Mouse (Mus musculus) limb, embryonic 13.5 days (tissue): ENCODE data around the gene Ptprr. TPM values are rescaled to one million over a fixed set of nuclear protein-coding genes. Genes with fewer than 3 reads are reported as not detected.

Experiments used
- ATAC-seq: fragments of 200-750 bp; cut with Nextera tagmentation; 2 replicates; pipeline ENCODE4 v1.8.0; 2017; ENCODE audit warnings: low read depth, moderate number of reproducible peaks, moderate TSS enrichment; ENCODE audit not compliant: low FRiP score
- H3K27ac ChIP-seq: fragments of 300-500 bp; sonication (generic); 2 replicates; pipeline ENCODE4 v1.5.1; 2015; ENCODE audit warnings: inconsistent platforms, mild to moderate bottlenecking, moderate library complexity
- H3K27me3 ChIP-seq: fragments of 300-500 bp; sonication (generic); 2 replicates; pipeline ENCODE4 v1.6.1; 2015; ENCODE audit warnings: mild to moderate bottlenecking, inconsistent platforms
- H3K36me3 ChIP-seq: fragments of 300-500 bp; sonication (generic); 2 replicates; pipeline ENCODE4 v1.6.1; 2015; ENCODE audit warnings: inconsistent platforms, mild to moderate bottlenecking, moderate library complexity
- H3K4me1 ChIP-seq: fragments of 300-500 bp; sonication (generic); 2 replicates; pipeline ENCODE4 v1.6.1; 2015; ENCODE audit warnings: inconsistent platforms
- H3K4me2 ChIP-seq: fragments of 300-500 bp; sonication (generic); replicated peaks from 2 replicates; pipeline ENCODE4 v1.6.1; 2015; ENCODE audit warnings: inconsistent platforms, mild to moderate bottlenecking, moderate library complexity
- H3K4me3 ChIP-seq: fragments of 300-500 bp; sonication (generic); 2 replicates; pipeline ENCODE4 v1.5.1; 2015; ENCODE audit warnings: moderate library complexity, mild to moderate bottlenecking, inconsistent platforms
- H3K9ac ChIP-seq: fragments of 300-500 bp; sonication (generic); 2 replicates; pipeline ENCODE4 v1.6.1; 2015; ENCODE audit warnings: mild to moderate bottlenecking, inconsistent platforms
- H3K9me3 ChIP-seq: fragments of 300-500 bp; sonication (generic); 2 replicates; pipeline ENCODE4 v1.6.1; 2016; ENCODE audit warnings: inconsistent platforms
- WGBS: fragments of 180-500 bp; shearing (Covaris S2); methylation state at CpG from one replicate; pipeline ENCODE4 v1.1.7; 2015; 5-methylcytosine and 5-hydroxymethylcytosine counted together
- polyA plus RNA-seq: library from polyadenylated mRNA; unstranded; fragments of >200 nt; fragmentation: Nextera tagmentation; extraction: Ambion mirVana; gene quantifications from 2 replicates; pipeline ENCODE4 v1.2.1, GENCODE M21; 2015

The Ptprr gene
- polyA plus RNA-seq, 1 experiment from 2014 or later = 0.27 TPM

DNA sequence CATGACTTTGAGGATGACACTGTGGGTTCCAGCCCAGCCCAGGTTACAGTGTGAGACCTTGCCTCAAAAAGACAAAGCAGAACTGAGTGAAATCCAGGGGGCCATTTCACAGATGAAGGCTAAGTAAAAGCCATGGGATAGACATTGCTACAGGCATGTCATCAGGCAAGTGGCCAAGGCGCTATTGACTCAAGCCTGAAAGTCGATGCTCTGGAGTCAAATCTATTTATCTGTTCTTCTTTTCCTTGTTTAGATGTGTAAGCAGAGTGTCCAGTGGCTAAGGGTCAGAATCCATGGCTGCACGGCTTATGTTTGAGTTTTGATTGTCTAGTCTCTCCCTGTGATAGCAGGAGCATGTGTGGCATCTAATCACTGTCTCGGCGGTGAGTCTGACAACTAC lies 60.6 kb downstream of the Ptprr start:
- Histone ChIP-seq H3K4me1 (no peaks in the 10 kb centered on the region), H3K36me3 (no peaks in the 10 kb centered on the region), H3K9ac (no peak overlapping the region), H3K9me3 (no peaks in the 10 kb centered on the region), H3K27ac (no peak overlapping the region), H3K4me3 (no peak overlapping the region), H3K4me2 (no peak overlapping the region), H3K27me3 (no peaks in the 10 kb centered on the region)
- ATAC-seq = no peak
- WGBS = 86% methylated on average over 5 of the region's 5 CpGs

DNA sequence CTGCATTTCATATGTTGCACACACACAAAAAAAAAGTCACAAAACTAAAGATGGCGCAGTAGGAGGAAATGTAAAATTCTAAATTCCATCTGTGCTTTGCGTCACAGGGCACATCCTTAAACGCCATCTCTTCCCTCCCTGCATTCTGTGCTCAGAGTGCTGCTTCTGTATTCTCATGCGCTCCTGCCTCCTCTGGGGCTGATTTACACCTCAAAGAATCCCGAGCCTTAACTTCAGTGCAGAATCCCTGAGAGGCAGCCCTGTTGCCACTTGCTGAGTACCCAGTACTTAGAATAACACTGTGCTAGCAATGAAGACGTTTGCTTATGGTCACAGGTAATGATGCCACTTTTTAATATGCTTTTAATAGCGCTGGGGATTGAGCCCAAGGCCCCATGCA lies 61.4 kb downstream of the Ptprr start:
- Histone ChIP-seq H3K27ac (no peak overlapping the region), H3K4me2 (no peak overlapping the region), H3K9ac (no peak overlapping the region), H3K36me3 (no peaks in the 10 kb centered on the region), H3K4me3 (no peak overlapping the region), H3K27me3 (no peaks in the 10 kb centered on the region), H3K4me1 (peaks cover 4% of the 10 kb centered on the region), H3K9me3 (no peaks in the 10 kb centered on the region)
- WGBS = 35% methylated on average over 7 of the region's 7 CpGs
- ATAC-seq = no peak

DNA sequence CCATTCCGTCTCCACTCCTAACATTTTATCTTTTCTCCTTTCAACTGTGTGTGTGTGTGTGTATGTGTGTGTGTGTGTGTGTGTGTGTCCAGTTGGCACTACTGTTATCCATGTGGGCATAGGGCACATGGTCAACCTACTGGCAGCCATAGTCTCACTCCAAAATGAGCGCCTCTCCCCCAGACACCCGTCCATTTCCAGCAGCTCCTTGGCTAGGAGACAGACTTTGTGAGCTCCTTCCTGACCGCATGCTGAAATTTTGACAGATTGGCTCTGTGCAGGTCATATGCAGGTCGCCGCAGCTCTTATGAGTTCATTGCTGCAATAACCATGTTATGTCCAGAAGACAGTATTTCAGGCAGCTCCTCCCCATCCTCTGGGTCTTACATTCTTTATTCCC lies 62.8 kb downstream of the Ptprr start:
- no peak for ATAC-seq
- 89% methylated on average over 6 of the region's 6 CpGs for WGBS
- H3K27ac ChIP-seq = no peak overlapping the region
- no peaks in the 10 kb centered on the region for H3K9me3 ChIP-seq
- H3K27me3 ChIP-seq = no peaks in the 10 kb centered on the region
- no peak overlapping the region for H3K4me2 ChIP-seq
- no peak overlapping the region for H3K9ac ChIP-seq
- H3K4me3 ChIP-seq = no peak overlapping the region
- H3K4me1 ChIP-seq = peaks cover 5% of the 10 kb centered on the region
- no peaks in the 10 kb centered on the region for H3K36me3 ChIP-seq

DNA sequence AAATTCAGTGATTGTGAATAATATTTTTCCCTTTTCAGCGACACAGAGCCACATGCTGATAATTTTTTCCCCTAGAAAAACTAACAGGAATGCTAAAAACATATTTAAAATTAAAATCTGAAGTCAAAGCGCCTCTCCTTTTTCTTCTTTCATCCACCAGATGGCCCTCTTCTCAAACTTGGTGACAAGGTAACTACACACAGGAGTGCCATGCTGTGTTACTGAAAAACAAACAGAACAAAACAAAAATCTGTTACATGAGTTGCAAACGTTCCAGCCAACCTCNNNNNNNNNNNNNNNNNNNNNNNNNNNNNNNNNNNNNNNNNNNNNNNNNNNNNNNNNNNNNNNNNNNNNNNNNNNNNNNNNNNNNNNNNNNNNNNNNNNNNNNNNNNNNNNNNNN lies 66.0 kb downstream of the Ptprr start:
- WGBS = 28% methylated on average over 3 of the region's 3 CpGs
- H3K4me2 ChIP-seq = no peak overlapping the region

DNA sequence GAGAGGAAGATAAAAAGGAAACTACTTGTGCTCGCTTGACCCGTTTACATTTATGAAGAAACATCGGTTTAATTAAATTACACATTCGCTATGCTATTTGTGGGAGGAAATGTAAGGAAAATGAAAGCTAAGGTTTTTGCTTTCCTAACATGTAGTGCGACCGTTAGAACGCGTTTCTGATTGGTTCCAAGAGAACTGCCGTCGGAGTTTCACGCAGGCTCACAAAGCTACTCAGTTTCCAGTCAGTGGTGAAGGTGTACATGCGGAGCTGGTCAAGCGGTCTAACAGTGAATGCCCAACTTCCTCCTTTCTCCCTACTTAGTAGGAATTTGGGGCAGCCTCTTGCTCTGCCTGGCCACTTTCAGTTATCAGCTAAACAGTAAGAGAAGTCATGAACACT lies 78.5 kb downstream of the Ptprr start:
- no peaks in the 10 kb centered on the region for H3K36me3 ChIP-seq
- H3K9ac ChIP-seq = no peak overlapping the region
- no peaks in the 10 kb centered on the region for H3K9me3 ChIP-seq
- H3K4me1 ChIP-seq = no peaks in the 10 kb centered on the region
- WGBS = 73% methylated on average over 13 of the region's 13 CpGs
- no peak overlapping the region for H3K4me3 ChIP-seq
- no peak overlapping the region for H3K27ac ChIP-seq
- no peak for ATAC-seq
- no peaks in the 10 kb centered on the region for H3K27me3 ChIP-seq
- no peak overlapping the region for H3K4me2 ChIP-seq

More for the DNA sequence above, 66.0 kb downstream of the Ptprr start:
- no peak for ATAC-seq
- Histone ChIP-seq H3K36me3 (no peaks in the 10 kb centered on the region), H3K27me3 (no peaks in the 10 kb centered on the region), H3K27ac (no peak overlapping the region), H3K9ac (no peak overlapping the region), H3K4me3 (no peak overlapping the region), H3K9me3 (no peaks in the 10 kb centered on the region), H3K4me1 (peaks cover 5% of the 10 kb centered on the region)

DNA sequence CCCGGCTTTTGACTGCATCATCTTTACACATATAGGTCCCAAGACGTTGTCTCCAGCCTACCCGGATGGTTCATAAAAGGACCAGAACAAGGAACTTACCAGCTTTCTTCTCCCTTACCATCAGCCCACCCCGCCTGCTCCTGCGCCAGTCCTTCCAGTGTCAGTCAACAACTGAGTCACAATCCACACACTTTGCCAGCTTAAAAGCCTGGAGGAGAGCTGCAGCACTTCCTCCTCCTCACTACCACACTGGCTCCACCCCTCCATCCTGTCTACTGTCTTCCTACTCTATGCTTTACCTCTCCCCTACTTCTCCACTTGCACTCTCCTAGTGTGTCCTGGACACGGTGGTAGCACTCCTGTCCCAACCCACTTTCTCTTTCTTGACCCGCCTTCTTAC lies 80.5 kb downstream of the Ptprr start:
- Histone ChIP-seq H3K9ac (no peak overlapping the region), H3K36me3 (no peaks in the 10 kb centered on the region), H3K27ac (no peak overlapping the region), H3K27me3 (no peaks in the 10 kb centered on the region), H3K9me3 (no peaks in the 10 kb centered on the region), H3K4me1 (no peaks in the 10 kb centered on the region), H3K4me3 (no peak overlapping the region), H3K4me2 (no peak overlapping the region)
- no peak for ATAC-seq
- WGBS = 88% methylated on average over 7 of the region's 7 CpGs

DNA sequence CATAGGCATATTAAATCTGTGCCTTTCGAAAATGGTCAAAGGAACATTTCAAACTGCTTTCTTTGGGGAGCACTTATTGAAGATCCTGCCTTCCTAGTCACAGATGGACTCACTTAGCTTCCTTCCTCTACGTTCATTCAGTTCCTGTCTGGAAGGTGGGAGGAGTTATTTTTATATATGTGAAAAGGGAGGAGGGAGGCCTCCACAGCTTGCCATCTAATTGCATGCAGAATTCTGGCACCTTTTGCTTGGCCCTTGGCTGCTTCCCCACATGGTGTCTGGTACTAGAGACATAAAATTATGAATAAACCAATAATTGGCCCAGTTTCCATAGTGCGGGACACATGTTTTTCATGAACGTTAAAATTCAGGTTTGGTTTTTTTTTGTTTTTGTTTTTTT lies 90.2 kb downstream of the Ptprr start:
- no peak overlapping the region for H3K27ac ChIP-seq
- H3K9me3 ChIP-seq = no peaks in the 10 kb centered on the region
- H3K36me3 ChIP-seq = no peaks in the 10 kb centered on the region
- no peaks in the 10 kb centered on the region for H3K27me3 ChIP-seq
- no peak overlapping the region for H3K4me3 ChIP-seq
- H3K9ac ChIP-seq = no peak overlapping the region
- H3K4me2 ChIP-seq = no peak overlapping the region
- 0 out of 2 replicates have a peak, but pooled peaks cover 4% of the 10 kb centered on the region for H3K4me1 ChIP-seq
- no peak for ATAC-seq
- 29% methylated on average over 4 of the region's 4 CpGs for WGBS

DNA sequence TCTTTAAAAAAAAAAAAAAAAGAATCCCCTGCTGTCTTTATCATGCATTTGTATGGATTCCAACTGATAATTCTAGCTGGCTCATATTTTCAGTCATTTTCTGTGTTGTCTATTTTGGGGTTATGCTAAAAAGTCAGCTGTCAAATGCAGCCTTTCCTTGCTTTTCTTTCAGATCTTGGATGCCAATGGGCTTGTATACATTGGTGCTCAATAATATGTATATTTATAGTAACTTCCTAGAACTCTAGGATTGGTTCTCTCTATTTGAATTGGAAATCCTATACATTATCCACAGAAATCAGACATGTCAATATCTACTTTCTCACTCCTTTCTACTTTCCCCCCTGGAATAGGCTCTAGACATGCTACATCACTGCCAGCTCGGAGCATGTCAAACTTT lies 90.7 kb downstream of the Ptprr start:
- H3K9ac ChIP-seq = no peak overlapping the region
- WGBS = 88% methylated on average over 1 of the region's 1 CpGs
- H3K36me3 ChIP-seq = no peaks in the 10 kb centered on the region
- 0 out of 2 replicates have a peak, but pooled peaks cover 4% of the 10 kb centered on the region for H3K4me1 ChIP-seq
- no peak overlapping the region for H3K4me2 ChIP-seq
- no peaks in the 10 kb centered on the region for H3K27me3 ChIP-seq
- no peak for ATAC-seq
- H3K9me3 ChIP-seq = peaks cover 4% of the 10 kb centered on the region
- H3K4me3 ChIP-seq = no peak overlapping the region
- no peak overlapping the region for H3K27ac ChIP-seq

DNA sequence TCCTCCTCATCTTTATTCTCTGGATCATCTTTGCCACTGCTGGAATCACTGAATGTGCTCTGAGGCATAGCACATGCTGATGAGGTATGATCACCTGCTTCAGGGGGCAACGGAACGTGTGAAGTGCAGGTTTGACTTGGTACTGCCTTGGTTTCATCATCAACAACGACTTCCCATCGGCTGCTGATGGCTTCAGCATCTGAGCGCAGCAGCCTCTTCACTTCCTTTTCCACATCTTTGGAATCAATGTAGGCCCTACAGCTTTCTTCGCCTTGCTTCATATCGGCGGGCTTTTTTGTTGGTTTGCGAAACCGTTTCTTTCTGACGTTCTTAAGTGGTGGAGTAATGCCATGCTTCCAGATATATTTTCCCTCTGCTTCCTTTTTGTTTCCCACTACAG lies 94.9 kb downstream of the Ptprr start:
- H3K9me3 ChIP-seq = peaks cover 10% of the 10 kb centered on the region
- H3K27ac ChIP-seq = no peak overlapping the region
- no peak overlapping the region for H3K4me2 ChIP-seq
- 94% methylated on average over 11 of the region's 11 CpGs for WGBS
- no peak overlapping the region for H3K4me3 ChIP-seq
- H3K9ac ChIP-seq = no peak overlapping the region
- 0 out of 2 replicates have a peak, but pooled peaks cover 4% of the 10 kb centered on the region for H3K4me1 ChIP-seq
- H3K27me3 ChIP-seq = no peaks in the 10 kb centered on the region
- no peaks in the 10 kb centered on the region for H3K36me3 ChIP-seq
- ATAC-seq = no peak

DNA sequence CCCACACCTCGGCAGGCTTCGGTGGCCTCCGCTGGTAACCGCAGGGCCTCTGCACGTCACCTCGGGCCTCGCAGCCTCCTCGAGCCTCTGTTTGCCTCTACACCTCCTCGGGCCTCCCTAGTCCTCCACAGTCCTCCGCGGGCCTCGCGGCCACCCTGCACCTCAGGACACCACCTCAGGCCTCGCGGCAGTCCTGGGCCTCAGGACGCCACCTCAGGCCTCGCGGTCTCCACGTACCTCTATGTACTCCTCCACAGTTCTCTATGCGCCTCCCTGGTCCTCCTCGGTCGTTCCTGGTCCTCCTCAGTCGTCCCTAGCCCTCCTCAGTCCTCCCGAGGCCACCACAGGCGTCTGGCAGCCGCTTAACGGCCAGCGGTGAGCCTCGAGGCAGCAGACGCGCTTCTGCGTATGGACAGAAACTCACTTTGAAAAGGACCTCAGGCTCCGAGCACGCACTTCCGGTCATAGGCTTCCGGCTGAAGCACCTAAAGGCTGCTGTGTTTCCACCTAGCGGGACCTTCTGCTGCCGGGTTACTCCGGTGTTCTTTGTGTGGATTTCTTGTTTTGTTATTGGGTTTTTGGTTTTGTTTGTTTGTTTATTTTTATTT lies 96.0 kb downstream of the Ptprr start, which contains the start of gene 4933416C03Rik:
Gene 4933416C03Rik, minus strand, starts transcription at position 51 of the 608 bp plus-strand sequence.
- no peaks in the 10 kb centered on the region for H3K36me3 ChIP-seq
- H3K4me1 ChIP-seq = no peaks in the 10 kb centered on the region
- no peak within 1 kb of the TSS for H3K27ac ChIP-seq
- H3K4me2 ChIP-seq = no peak within 1 kb of the TSS
- no peak for ATAC-seq
- no peak within 1 kb of the TSS for H3K9ac ChIP-seq
- H3K4me3 ChIP-seq = no peak within 1 kb of the TSS
- WGBS = 95% methylated on average over 39 of the region's 39 CpGs
- peaks cover 10% of the 10 kb centered on the region for H3K9me3 ChIP-seq
- H3K27me3 ChIP-seq = no peaks in the 10 kb centered on the region

DNA sequence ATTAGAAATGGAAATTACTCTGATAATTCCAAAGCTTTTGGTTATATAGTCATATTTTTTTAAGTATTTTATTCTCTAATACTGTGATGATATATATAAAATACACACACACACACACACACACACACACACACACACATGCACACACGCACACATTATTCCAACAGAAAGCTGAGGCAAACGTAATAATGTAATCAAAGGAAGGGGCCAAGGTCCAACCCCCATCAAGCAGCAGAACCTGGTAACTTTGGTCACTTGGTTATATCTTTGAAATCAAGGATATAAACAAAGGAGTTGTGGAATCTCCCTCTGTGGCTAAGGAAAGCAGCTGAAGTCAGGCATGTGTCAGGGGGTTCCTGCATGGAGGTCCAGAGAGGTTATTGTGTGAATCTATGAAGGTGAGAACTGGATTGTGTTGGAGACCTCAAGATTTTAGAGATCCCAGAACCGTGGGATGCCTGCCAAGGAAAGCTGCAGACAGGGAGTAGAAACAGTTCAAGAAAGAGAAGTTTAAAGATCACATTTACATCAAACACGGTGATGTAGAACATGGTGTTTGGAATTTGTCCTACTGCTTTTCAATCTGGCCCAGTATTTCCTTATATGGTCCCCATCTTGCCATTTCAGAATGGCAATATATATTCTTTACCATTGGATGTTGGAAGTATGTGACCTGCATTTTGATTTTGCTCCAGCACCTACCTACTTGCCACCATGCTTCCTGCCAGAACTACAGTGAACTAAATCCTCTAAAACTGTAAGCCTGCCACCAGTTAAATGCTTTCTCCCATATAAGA lies 98.1 kb downstream of the Ptprr start:
- H3K9me3 ChIP-seq = peaks cover 10% of the 10 kb centered on the region
- ATAC-seq = no peak
- no peaks in the 10 kb centered on the region for H3K36me3 ChIP-seq
- H3K27me3 ChIP-seq = no peaks in the 10 kb centered on the region
- H3K4me1 ChIP-seq = no peaks in the 10 kb centered on the region
- no peak overlapping the region for H3K4me3 ChIP-seq
- WGBS = 69% methylated on average over 4 of the region's 4 CpGs
- H3K27ac ChIP-seq = no peak overlapping the region
- no peak overlapping the region for H3K9ac ChIP-seq
- no peak overlapping the region for H3K4me2 ChIP-seq

DNA sequence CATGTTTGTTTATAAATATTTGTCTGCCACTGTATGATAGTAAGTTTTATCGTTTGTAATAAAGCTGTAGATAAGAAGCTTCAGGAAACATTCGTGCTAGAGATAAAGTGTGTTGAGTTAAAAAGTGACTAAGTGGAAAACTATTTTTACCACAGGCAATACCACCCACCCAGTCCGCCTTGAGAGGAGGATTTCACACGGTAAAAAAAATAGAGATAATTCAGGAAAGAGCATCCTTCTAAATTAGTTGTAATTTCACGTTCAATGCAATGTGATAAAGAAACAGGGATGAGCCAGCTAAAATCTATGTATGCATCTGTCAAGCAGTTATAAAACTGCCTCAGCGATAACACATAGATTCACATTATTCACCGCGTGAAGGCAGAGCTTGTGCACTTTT lies 99.0 kb downstream of the Ptprr start:
- H3K4me1 ChIP-seq = no peaks in the 10 kb centered on the region
- H3K36me3 ChIP-seq = no peaks in the 10 kb centered on the region
- no peak overlapping the region for H3K27ac ChIP-seq
- H3K9ac ChIP-seq = no peak overlapping the region
- 91% methylated on average over 8 of the region's 8 CpGs for WGBS
- H3K4me2 ChIP-seq = no peak overlapping the region
- no peak for ATAC-seq
- H3K27me3 ChIP-seq = no peaks in the 10 kb centered on the region
- no peak overlapping the region for H3K4me3 ChIP-seq
- peaks cover 10% of the 10 kb centered on the region for H3K9me3 ChIP-seq
